Mouse (Mus musculus) ovary, postnatal 14 days (tissue): ENCODE measurements at regions not wholly inside any gene's neighbourhood (a gene's known extent, or its start where the extent isn't known, plus 50 kb on each side); places are given as distances from the start of the nearest gene placed in this dataset.

Source experiments
- DNase-seq: peaks from one replicate; pipeline ENCODE4 v3.0.0; 2022; ENCODE audit warnings: low spot score

DNA sequence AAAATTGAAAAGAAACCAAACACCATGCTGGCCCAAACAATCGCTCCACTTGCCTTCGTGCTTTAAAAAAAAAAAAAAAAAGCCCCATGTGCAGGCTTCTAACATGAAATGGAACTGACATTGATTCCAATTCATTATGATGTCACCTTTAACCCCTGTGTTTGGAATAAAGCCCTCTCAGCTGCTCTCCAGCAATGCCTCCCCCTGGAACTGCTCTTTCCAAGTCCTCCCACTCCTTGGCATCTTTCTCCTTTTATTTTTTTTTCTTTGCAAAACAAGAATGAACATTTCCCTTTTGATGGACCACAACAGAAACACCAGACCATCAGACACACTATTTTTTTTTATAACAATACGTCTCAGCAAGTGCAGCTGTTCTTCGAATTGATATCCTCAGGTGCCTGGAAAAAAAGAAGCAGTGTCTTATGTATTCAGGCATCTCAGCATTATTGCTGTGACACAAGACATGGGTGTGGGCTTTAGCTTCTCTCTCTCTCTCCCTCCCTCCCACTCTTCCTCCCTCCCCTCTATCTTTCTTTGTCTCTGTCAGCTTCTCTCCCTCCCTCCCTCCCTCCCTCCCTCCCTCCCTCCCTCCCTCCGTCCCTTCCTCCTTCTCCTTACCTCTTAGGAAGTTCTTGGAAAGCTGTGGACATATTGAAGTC is 152.3 kb upstream of the Pitrm1 start:
- no peak for DNase-seq

DNA sequence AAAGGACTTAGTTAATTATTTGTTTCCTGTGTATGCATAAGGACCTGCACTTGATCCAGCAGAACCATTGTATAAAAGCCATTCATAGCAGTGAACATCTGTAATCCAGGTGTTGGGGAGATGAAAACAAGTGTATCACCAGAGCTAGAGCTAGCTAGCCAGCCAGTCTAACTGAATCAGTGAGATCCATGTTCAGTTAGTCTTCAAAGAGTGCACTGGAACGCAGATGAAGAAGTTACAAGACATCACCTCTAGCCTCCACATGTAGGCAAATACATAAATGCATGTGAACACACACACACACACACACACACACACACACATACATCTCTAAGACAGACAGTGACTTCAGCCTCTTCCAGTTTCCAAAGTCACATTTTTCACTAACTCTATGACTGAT is 150.3 kb upstream of the Pitrm1 start:
- DNase-seq: no peak

DNA sequence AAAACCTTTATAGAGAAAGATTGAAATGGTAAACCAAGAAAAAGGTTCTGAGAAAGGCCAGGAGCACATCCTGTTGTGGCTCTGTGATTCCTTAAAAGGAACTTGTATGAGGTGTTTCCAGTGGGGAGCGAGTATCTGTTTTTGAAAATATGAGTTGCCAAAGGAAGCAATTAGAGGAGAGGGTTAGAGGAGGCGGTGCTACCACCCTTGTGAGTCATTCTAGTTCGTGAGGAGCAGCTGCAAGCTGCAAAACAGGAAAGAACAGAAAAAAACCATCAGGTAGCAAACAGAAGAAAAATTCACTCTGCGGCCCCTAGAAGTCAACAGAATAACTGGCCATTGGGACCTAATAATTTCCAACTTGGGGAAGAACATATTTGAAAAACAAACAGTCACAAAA is 116.1 kb upstream of the Pitrm1 start:
- DNase-seq: no peak

DNA sequence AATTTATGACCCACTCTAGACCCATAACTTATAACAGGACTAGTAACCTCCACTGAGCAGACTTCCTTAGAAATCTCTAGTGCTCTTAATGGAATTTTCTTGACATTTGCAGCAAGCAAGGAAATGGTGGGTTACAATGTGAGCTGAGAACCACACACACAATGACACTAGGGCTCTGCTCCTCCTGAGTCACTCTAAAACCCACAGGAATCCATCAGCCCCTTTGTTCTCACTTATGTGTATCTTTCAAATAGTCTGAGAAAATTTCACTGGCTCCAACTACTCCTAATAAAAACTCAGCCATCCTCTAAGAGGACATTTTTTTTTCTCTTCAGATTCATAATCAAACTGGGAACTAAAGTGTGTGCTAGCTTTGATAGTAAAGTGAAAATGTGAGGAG is 101.0 kb upstream of the Pitrm1 start:
- DNase-seq: no peak

DNA sequence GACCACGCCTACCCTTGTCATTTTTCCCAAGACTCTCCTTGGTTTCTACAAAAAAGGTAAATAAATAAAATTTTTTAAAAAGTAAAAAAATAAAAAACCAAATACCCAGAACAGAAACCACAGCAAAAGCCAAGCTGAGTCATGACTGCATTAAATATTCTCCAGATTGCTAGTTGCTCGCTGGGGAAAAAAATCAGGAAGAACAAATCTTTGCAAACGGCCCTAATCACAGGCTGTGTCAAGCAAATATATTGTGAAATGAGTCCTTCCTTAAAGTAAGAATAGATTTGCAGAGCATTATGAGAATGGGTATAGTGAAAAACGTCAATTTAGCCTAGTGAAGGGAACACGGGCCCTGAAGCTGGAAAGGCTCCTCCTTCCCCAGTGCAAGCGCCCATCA is 86.6 kb upstream of the Pitrm1 start:
- DNase-seq: no peak

- DNase-seq: no peak
Measured at GRCm38 (mm10) chr13:6465911-6466419, 82.0 kb upstream of the Pitrm1 start.

DNA sequence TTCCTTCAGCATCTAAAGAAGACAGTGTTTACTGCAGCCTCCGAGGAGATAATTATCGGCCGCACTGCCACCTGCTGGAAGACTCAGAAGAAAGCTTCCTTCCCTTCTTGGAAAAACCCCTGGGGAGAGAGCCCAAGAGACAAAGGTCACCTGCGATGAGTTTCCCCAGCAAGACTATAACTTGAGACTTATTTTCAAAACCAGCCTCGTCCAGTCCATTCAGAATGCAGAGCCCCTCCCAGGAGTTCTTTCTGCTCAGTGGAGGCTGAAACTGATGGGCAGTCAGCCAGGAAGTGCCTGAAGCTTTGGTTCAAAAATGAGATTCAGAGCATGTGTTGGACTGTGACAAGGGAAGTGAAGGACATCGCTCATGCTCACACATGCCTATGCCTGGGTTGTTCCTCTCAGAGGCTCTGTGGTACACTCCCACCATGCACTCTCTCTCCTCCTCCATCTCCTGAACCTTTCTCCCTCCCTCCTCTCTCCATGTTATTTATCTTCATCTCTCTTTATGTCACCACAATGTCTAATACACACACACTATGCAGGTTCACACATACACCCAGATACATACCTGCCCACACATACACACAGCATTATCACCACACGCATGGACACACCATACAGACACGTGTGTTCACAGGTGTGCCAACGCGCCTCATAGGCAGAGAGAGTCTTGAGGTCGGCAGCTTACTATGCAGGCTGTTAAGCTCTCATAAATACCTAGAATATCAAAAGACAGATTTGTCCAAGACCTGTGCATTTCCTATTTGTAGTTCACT is 78.3 kb upstream of the Pitrm1 start:
- peak; percentile 27 for DNase-seq

- DNase-seq: no peak
Measured at GRCm38 (mm10) chr13:6470286-6471103, 77.5 kb upstream of the Pitrm1 start.

DNA sequence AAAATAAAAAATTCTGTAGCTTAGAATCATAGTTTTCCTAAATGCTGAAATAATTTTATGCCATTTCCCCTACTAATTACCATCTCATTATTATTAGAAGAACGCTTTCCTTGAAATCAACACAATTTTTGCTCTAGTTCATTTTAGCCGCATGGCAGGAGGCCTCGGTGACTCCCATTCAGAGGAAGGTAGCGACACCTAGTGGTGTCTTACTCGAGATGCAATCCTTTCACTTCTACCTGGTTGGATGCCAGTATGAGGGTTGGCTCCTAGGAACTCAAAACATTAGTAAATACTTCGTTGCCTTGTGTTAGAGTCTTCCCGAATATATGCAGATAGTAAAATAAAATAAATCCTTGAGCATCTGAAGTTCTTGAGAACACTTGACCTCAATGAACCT is 76.3 kb upstream of the Pitrm1 start:
- peak; percentile 78 for DNase-seq

- no peak for DNase-seq
Measured at GRCm38 (mm10) chr13:6473401-6474190, 74.4 kb upstream of the Pitrm1 start.

- DNase-seq: no peak
Measured at GRCm38 (mm10) chr13:6479667-6480066, 68.3 kb upstream of the Pitrm1 start.

DNA sequence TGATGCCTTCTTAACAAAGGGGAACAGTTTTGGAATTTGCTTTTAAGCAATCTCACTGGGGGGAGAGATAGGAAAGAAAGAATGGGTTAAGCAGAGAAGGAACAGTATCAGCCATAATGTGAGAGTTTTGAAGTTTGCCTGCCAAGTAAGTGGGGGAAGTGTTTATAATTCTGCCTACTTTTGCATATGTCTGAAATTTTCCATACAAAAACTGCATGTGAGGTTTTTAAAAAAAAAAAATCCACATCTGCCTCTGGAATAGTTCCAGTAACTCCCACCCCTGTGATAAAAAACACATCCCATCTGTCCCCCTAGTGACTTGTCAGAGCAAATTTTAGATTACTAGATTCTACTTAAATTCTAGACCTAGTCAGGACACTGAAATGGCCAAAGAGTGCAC is 63.5 kb upstream of the Pitrm1 start:
- DNase-seq: no peak

GRCm38 (mm10) chr13:6487837-6488236 is 60.1 kb upstream of the Pitrm1 start:
- no peak for DNase-seq

GRCm38 (mm10) chr13:6492916-6493619 is 54.9 kb upstream of the Pitrm1 start:
- DNase-seq: no peak
